Mouse (Mus musculus): ENCODE data around the gene Morf4l2.
"Not testable (repeated sequence)": the region's sequence is repeated elsewhere in the genome, so short reads cannot be mapped to it uniquely, and the experiment has no call there.

The Morf4l2 gene

GRCm38 (mm10) chrX:136743459-136743858 lies at the start of gene Morf4l2:
Gene Morf4l2, minus strand, starts transcription at chrX:136743690.
- DNase-seq (ENCODE audit: low spot score in 2 of 2): no peak

GRCm38 (mm10) chrX:136789446-136789845 lies 46.0 kb upstream of the Morf4l2 start:
- DNase-seq (ENCODE audit: low spot score in 2 of 2): no peak

- DNase-seq (ENCODE audit: low spot score in 2 of 2): no peak
These were observed 36.6 kb upstream of the Morf4l2 start, which contains the start of gene Glra4 for GRCm38 (mm10) chrX:136780041-136780440. Gene Glra4, minus strand, starts transcription at chrX:136780141.

- DNase-seq (ENCODE audit: low spot score in 2 of 2): no peak
These were observed 35.8 kb upstream of the Morf4l2 start for GRCm38 (mm10) chrX:136779262-136779661.

- no peak for DNase-seq (ENCODE audit: low spot score in 2 of 2)
These were observed 34.6 kb upstream of the Morf4l2 start for GRCm38 (mm10) chrX:136778046-136778445.

- no peak for DNase-seq (ENCODE audit: low spot score in 2 of 2)
These were observed 29.5 kb upstream of the Morf4l2 start for GRCm38 (mm10) chrX:136773035-136773434.

GRCm38 (mm10) chrX:136761103-136762074 lies 17.9 kb upstream of the Morf4l2 start:
- DNase-seq (ENCODE audit: low spot score in 2 of 2): peak in 1 of 2 experiments; percentile 17

GRCm38 (mm10) chrX:136755464-136755863 lies 12.0 kb upstream of the Morf4l2 start:
- DNase-seq (ENCODE audit: low spot score in 2 of 2): no peak

GRCm38 (mm10) chrX:136749329-136749728 lies 5.8 kb upstream of the Morf4l2 start:
- no peak for DNase-seq (ENCODE audit: low spot score in 2 of 2)

GRCm38 (mm10) chrX:136744663-136745062 lies 1.2 kb upstream of the Morf4l2 start:
- no peak for DNase-seq (ENCODE audit: low spot score in 2 of 2)

- peak; percentile 16 to 38 for DNase-seq (ENCODE audit: low spot score in 2 of 2)
These were observed 808 bp downstream of the Morf4l2 start for GRCm38 (mm10) chrX:136742661-136743103.

- no peak for DNase-seq (ENCODE audit: low spot score in 2 of 2)
These were observed 1.2 kb downstream of the Morf4l2 start for GRCm38 (mm10) chrX:136742241-136742640.

- peak; percentile 64 to 75 for DNase-seq (ENCODE audit: low spot score in 2 of 2)
These were observed 1.8 kb downstream of the Morf4l2 start for GRCm38 (mm10) chrX:136741651-136742201.

- peak; percentile 84 to 91 for DNase-seq (ENCODE audit: low spot score in 2 of 2)
These were observed 2.5 kb downstream of the Morf4l2 start for GRCm38 (mm10) chrX:136740791-136741650.

- DNase-seq (ENCODE audit: low spot score in 2 of 2): no peak
These were observed 3.3 kb downstream of the Morf4l2 start for GRCm38 (mm10) chrX:136740087-136740790.

- DNase-seq (ENCODE audit: low spot score in 2 of 2): no peak
These were observed 11.5 kb downstream of the Morf4l2 start for GRCm38 (mm10) chrX:136732016-136732415.

GRCm38 (mm10) chrX:136714742-136715474 lies 28.6 kb downstream of the Morf4l2 start:
- DNase-seq (ENCODE audit: low spot score in 2 of 2): not testable (repeated sequence)

GRCm38 (mm10) chrX:136708782-136709181 lies 34.7 kb downstream of the Morf4l2 start:
- no peak for DNase-seq (ENCODE audit: low spot score in 2 of 2)

- DNase-seq (ENCODE audit: low spot score in 2 of 2): peak in 1 of 2 experiments; percentile 3
These were observed 35.3 kb downstream of the Morf4l2 start for GRCm38 (mm10) chrX:136708168-136708681.

Data from thymus, postnatal 10 days (tissue).